25 mouse cellular contexts compared by ENCODE assay signal in genomic region chr8:118648801-118649537, GRCm38 (mm10).
"Had no signal": no experiment of that assay in that cellular context is flagged by ENCODE, and none has a peak within 500 bp of the region (broad histone marks: within the 10 kb centered on the region; RNA-seq: fewer than 3 reads in every experiment).

No protein-coding gene starts in this region.

- H3K9me3 ChIP-seq: heart, embryonic 10.5 days; heart, embryonic 12.5 days; hindbrain, embryonic 10.5 days; hindbrain, embryonic 12.5 days; intestine, embryonic 15.5 days; kidney, embryonic 15.5 days; limb, embryonic 15.5 days; liver, embryonic 12.5 days had no signal

- H3K27me3 ChIP-seq: heart, embryonic 12.5 days; hindbrain, embryonic 12.5 days; intestine, embryonic 15.5 days; kidney, embryonic 15.5 days; limb, embryonic 15.5 days; liver, embryonic 12.5 days had no signal

- H3K4me1 ChIP-seq: intestine, embryonic 15.5 days; kidney, embryonic 15.5 days; liver, embryonic 12.5 days had no signal

- H3K4me3 ChIP-seq: gastrocnemius, adult 2 months; heart, embryonic 10.5 days; heart, embryonic 12.5 days; hindbrain, embryonic 10.5 days; hindbrain, embryonic 12.5 days; intestine, embryonic 15.5 days; kidney, embryonic 15.5 days; limb, embryonic 15.5 days; liver, embryonic 12.5 days had no signal

- ATAC-seq: hindbrain, embryonic 16.5 days; inflammation-experienced regulatory T-cells, adult 6 months; intestine, embryonic 15.5 days; intestine, postnatal 0 days; liver, embryonic 12.5 days had no signal

- DNase-seq: gastrocnemius, adult 2 months; gastrocnemius, postnatal 10 days; gastrocnemius, postnatal 25 days; heart, postnatal 10 days; heart, postnatal 4 days; kidney, adult 18-20 months; kidney, adult 9 months; kidney, postnatal 14 days; kidney, postnatal 36 days; layer of hippocampus, adult 9-11 months; layer of hippocampus, postnatal 36 days had no signal

- H3K4me2 ChIP-seq: heart, embryonic 12.5 days; hindbrain, embryonic 12.5 days; hindbrain, embryonic 14.5 days; intestine, embryonic 15.5 days; kidney, embryonic 15.5 days; limb, embryonic 15.5 days; liver, embryonic 12.5 days had no signal

- H3K9ac ChIP-seq: heart, embryonic 12.5 days; hindbrain, embryonic 12.5 days; hindbrain, embryonic 14.5 days; intestine, embryonic 15.5 days; kidney, embryonic 15.5 days; limb, embryonic 15.5 days; liver, embryonic 12.5 days; liver, embryonic 14.5 days had no signal

- H3K36me3 ChIP-seq: heart, embryonic 10.5 days; heart, embryonic 12.5 days; hindbrain, embryonic 10.5 days; hindbrain, embryonic 12.5 days; intestine, embryonic 15.5 days; kidney, embryonic 15.5 days; limb, embryonic 15.5 days; liver, embryonic 12.5 days had no signal

- H3K27ac ChIP-seq: gastrocnemius, adult 2 months; heart, embryonic 10.5 days; hindbrain, embryonic 10.5 days; hindbrain, embryonic 12.5 days; hindbrain, embryonic 14.5 days; intestine, embryonic 15.5 days; kidney, embryonic 15.5 days; kidney, postnatal 0 days; limb, embryonic 15.5 days; liver, embryonic 12.5 days; liver, embryonic 14.5 days had no signal
